Mouse (Mus musculus) limb, embryonic 11.5 days (tissue): ENCODE data around the gene Nxpe4. TPM values are rescaled to one million over a fixed set of nuclear protein-coding genes. Genes with fewer than 3 reads are reported as not detected.

ENCODE experiments used
- ATAC-seq: fragments of 200-750 bp; cut with Nextera tagmentation; 2 replicates; pipeline ENCODE4 v1.8.0; 2017; ENCODE audit warnings: low read depth; ENCODE audit not compliant: insufficient number of reproducible peaks, low FRiP score, low TSS enrichment
- DNase-seq: peaks from one replicate; pipeline ENCODE4 v3.0.0-alpha.2; 2015; ENCODE audit warnings: low spot score
- H3K27ac ChIP-seq: fragments of 300-500 bp; sonication (generic); replicated peaks from 2 replicates; pipeline ENCODE4 v1.5.1; 2014; ENCODE audit warnings: low read depth, mild to moderate bottlenecking, low read length
- H3K27me3 ChIP-seq: fragments of 300-500 bp; sonication (generic); 2 replicates; pipeline ENCODE4 v1.6.1; 2014; ENCODE audit warnings: mild to moderate bottlenecking, low read length, mixed read lengths; ENCODE audit not compliant: control insufficient read depth, insufficient read depth
- H3K36me3 ChIP-seq: fragments of 300-500 bp; sonication (generic); 2 replicates; pipeline ENCODE4 v1.6.1; 2014; ENCODE audit warnings: mild to moderate bottlenecking, low read length, moderate library complexity, mixed read lengths; ENCODE audit not compliant: control insufficient read depth, insufficient read depth
- H3K4me1 ChIP-seq: fragments of 300-500 bp; sonication (generic); 2 replicates; pipeline ENCODE4 v1.6.1; 2014; ENCODE audit warnings: low read length, mixed read lengths; ENCODE audit not compliant: control insufficient read depth, insufficient read depth
- H3K4me2 ChIP-seq: fragments of 300-500 bp; sonication (generic); 2 replicates; pipeline ENCODE4 v1.6.1; 2014; ENCODE audit warnings: low read depth, mild to moderate bottlenecking, moderate library complexity; ENCODE audit not compliant: severe bottlenecking
- H3K4me3 ChIP-seq: fragments of 300-500 bp; sonication (generic); 2 replicates; pipeline ENCODE4 v1.5.1; 2014; ENCODE audit warnings: low read depth, low read length
- H3K9ac ChIP-seq: fragments of 300-500 bp; sonication (generic); 2 replicates; pipeline ENCODE4 v1.6.1; 2014; ENCODE audit warnings: mild to moderate bottlenecking, low read length
- H3K9me3 ChIP-seq: fragments of 300-500 bp; sonication (generic); 2 replicates; pipeline ENCODE4 v1.6.1; 2016; ENCODE audit warnings: low read length; ENCODE audit not compliant: control insufficient read depth
- WGBS: fragments of 180-500 bp; shearing (Covaris S2); extraction: QIAGEN DNeasy Blood & Tissue Kit; methylation state at CpG from one replicate; pipeline ENCODE4 v1.1.7; 2014; 5-methylcytosine and 5-hydroxymethylcytosine counted together
- polyA plus RNA-seq: library from polyadenylated mRNA; unstranded; fragments of >200 nt; fragmentation: Nextera tagmentation; extraction: Ambion mirVana; gene quantifications from 2 replicates; pipeline ENCODE4 v1.2.1, GENCODE M21; 2014

The Nxpe4 gene
- polyA plus RNA-seq, 1 experiment from 2014 or later, result 7.0 TPM

DNA sequence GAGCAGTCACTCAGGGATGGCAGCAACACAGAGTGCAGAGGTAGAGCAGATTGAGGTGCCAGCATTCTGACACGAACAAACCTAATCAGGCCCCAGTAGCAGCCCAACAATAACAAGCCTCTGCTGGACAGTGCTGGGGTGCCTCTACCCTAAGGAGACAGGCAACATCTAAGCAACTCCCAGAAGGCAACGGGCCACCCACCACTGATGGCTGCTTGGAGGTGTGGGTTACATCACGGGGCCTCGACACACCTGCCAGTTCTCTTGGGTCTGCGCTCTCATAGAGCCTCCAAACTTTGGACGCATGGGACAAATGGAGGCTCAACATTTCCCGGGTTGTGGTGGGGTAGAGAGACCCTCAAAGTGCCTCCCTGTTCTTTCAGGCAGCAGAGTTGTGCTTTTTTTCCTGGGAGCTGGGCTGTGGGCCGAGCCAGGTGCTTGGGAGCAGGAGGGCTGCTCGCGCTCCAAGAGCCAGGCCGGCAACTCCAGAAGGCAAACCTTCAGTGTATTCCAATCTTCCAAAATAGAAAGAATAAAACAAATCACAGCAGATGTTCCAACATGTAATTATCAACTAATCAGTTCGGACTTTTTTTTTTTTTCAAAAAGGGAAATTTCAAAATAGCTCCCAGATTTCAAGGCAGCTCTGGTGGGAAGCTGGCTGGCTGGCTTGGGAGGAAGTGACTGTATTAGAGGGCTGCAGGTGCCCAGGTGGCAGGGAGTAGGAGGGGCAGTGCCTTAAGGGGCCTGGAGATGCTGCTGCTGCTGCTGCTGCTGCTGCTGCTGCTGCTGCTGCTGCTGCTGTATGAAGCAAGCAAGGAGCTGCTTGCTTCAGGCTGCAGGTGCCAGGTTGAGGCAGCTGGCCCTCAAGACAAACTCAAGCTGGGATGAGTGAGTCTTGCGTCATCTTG, 54.5 kb downstream of the Nxpe4 start:
- DNase-seq, result no peak
- Histone ChIP-seq H3K9ac (no peak overlapping the region), H3K27ac (no peak overlapping the region), H3K4me1 (no peaks in the 10 kb centered on the region), H3K36me3 (no peaks in the 10 kb centered on the region), H3K4me3 (no peak overlapping the region), H3K9me3 (no peaks in the 10 kb centered on the region), H3K4me2 (no peak overlapping the region), H3K27me3 (no peaks in the 10 kb centered on the region)
- WGBS, result 88% methylated on average over 13 of the region's 13 CpGs
- no peak for ATAC-seq

DNA sequence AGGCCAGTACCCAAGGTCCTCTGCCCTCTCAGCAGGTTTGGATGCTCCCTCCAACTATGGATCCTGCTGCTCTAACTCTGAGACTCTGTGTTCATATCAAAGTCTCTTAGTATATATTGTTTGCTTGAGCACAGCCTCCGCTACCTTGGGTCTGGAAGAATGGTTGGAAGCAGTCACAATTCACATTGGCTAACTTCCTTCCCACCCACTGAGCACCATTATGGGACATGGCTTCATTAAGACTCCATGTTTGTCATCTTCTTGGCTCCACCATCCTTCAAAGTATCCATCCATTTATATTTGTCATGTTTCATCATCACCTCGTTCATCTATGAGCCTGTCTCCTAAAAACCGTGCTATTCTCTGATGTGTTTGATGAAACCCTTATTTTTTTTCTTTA, 68.9 kb downstream of the Nxpe4 start:
- no peak for DNase-seq

DNA sequence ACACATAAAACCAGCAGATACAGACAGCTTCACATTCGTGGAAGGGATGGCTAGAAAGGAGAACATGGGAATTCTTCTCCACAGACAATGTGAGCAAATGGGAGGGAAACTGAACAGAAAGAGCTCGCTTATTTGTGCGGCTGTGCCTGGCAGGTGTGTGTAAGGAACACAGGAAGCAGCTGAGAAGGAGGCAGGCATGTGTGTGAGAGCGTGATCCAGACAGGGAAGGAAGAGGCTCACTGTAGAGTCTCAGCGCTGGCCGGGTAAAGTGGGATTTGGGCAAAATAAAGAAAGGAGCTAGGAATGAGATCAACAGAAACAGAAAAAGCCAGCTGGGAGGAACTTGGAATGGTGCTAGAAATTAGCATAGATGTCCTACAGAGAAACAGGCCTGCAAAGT, 74.6 kb downstream of the Nxpe4 start:
- no peaks in the 10 kb centered on the region for H3K9me3 ChIP-seq
- H3K4me1 ChIP-seq, result no peaks in the 10 kb centered on the region
- 75% methylated on average over 6 of the region's 6 CpGs for WGBS
- H3K36me3 ChIP-seq, result no peaks in the 10 kb centered on the region
- H3K27me3 ChIP-seq, result no peaks in the 10 kb centered on the region
- no peak for ATAC-seq
- DNase-seq, result no peak
- H3K27ac ChIP-seq, result no peak overlapping the region
- H3K4me3 ChIP-seq, result no peak overlapping the region
- H3K9ac ChIP-seq, result no peak overlapping the region
- no peak overlapping the region for H3K4me2 ChIP-seq

More for the DNA sequence above, 68.9 kb downstream of the Nxpe4 start:
- no peaks in the 10 kb centered on the region for H3K27me3 ChIP-seq
- no peak for ATAC-seq
- WGBS, result 84% methylated on average over 3 of the region's 3 CpGs
- H3K36me3 ChIP-seq, result no peaks in the 10 kb centered on the region
- no peaks in the 10 kb centered on the region for H3K9me3 ChIP-seq
- no peak overlapping the region for H3K27ac ChIP-seq
- H3K4me3 ChIP-seq, result no peak overlapping the region
- no peak overlapping the region for H3K4me2 ChIP-seq
- no peaks in the 10 kb centered on the region for H3K4me1 ChIP-seq
- H3K9ac ChIP-seq, result no peak overlapping the region

DNA sequence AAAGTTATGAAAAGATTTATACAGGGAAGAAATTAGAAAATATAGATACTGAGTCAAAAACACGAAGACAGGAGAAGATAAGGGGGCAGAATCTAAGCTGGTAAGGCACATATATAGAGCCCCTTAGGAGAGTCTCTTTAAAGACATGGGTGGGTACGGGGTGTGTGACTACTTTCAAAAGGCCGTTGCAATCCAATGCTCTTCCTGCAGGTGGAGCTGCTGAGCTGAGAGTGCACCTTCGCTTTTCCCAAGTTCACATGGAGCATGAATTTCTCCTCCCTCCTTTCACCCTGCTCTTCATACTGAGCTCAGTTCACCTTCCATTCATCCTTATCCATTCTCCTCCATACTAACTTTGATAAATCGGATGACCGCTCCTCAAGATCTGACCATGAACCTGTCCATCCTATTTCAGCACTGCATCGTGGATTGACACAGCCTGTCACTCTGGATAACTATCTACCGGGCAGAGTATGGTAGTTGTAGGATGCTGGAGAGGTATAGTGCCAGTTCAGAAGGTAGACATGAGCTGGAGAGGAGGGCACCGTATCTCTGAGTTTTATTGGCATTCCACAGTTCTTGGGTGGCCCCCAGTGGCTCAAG, 76.4 kb downstream of the Nxpe4 start:
- H3K4me2 ChIP-seq, result no peak overlapping the region
- H3K27ac ChIP-seq, result no peak overlapping the region
- no peak overlapping the region for H3K9ac ChIP-seq
- no peaks in the 10 kb centered on the region for H3K36me3 ChIP-seq
- no peaks in the 10 kb centered on the region for H3K27me3 ChIP-seq
- H3K4me1 ChIP-seq, result no peaks in the 10 kb centered on the region
- DNase-seq, result peak; percentile 52
- no peak overlapping the region for H3K4me3 ChIP-seq
- 82% methylated on average over 9 of the region's 9 CpGs for WGBS
- no peak for ATAC-seq
- H3K9me3 ChIP-seq, result no peaks in the 10 kb centered on the region

DNA sequence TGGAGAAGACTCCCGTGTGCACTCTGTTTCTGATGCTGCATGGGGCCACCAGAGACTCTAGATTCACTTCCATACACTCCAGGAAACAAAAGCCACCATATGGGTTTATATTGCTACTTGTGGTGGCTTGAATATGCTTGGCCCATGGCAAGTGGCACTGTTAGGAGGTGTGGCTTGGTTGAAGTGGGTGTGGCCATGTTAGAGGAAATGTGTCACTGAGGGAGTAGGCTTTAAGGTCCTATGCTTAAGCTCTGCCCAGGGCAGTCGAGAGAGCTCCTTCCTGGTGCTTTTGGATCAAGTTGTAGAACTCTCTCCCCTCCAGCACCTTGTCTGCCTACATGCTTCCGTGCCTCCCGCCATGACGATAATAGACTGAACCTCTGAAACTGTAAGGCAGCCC, 77.6 kb downstream of the Nxpe4 start:
- H3K9ac ChIP-seq, result no peak overlapping the region
- ATAC-seq (no peak), DNase-seq (no peak)
- no peaks in the 10 kb centered on the region for H3K27me3 ChIP-seq
- H3K4me2 ChIP-seq, result no peak overlapping the region
- no peaks in the 10 kb centered on the region for H3K4me1 ChIP-seq
- 89% methylated on average over 5 of the region's 5 CpGs for WGBS
- H3K36me3 ChIP-seq, result no peaks in the 10 kb centered on the region
- no peaks in the 10 kb centered on the region for H3K9me3 ChIP-seq
- no peak overlapping the region for H3K4me3 ChIP-seq
- H3K27ac ChIP-seq, result no peak overlapping the region

DNA sequence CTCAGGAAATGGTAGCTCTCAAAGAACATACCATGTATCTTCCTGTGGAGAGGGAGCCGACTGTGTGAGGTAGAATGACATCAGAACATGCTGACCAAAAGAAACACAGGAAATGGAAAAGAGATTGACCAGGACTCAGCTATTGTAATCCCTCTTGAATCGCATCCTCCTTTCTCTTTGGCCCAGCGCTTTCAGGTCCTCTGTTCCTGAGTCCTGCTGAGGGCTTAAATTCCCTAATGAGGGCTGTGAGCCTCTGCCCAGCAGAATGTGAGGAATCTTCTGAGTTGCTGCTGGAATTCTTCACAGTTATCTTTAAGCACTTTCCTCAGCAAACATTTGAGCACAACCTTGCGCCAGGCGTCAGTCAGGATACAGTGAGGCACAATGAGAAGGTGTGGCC, 78.6 kb downstream of the Nxpe4 start:
- 72% methylated on average over 5 of the region's 5 CpGs for WGBS
- Histone ChIP-seq H3K27me3 (no peaks in the 10 kb centered on the region), H3K4me2 (no peak overlapping the region), H3K36me3 (no peaks in the 10 kb centered on the region), H3K4me3 (no peak overlapping the region), H3K9me3 (no peaks in the 10 kb centered on the region), H3K27ac (no peak overlapping the region), H3K4me1 (no peaks in the 10 kb centered on the region), H3K9ac (no peak overlapping the region)
- ATAC-seq, result no peak
- DNase-seq, result no peak

- 83% methylated on average over 1 of the region's 1 CpGs for WGBS
- no peaks in the 10 kb centered on the region for H3K27me3 ChIP-seq
These were observed 80.0 kb downstream of the Nxpe4 start for GRCm38 (mm10) chr9:48241791-48242190.

GRCm38 (mm10) chr9:48242756-48243155, 80.9 kb downstream of the Nxpe4 start:
- no peak for ATAC-seq
- no peaks in the 10 kb centered on the region for H3K9me3 ChIP-seq
- no peak overlapping the region for H3K4me2 ChIP-seq
- no peak overlapping the region for H3K4me3 ChIP-seq
- WGBS, result 90% methylated on average over 2 of the region's 2 CpGs
- no peaks in the 10 kb centered on the region for H3K27me3 ChIP-seq
- no peak overlapping the region for H3K27ac ChIP-seq
- H3K9ac ChIP-seq, result no peak overlapping the region
- no peaks in the 10 kb centered on the region; the same call in 1 of the 2 replicates for H3K4me1 ChIP-seq
- DNase-seq, result no peak
- no peaks in the 10 kb centered on the region for H3K36me3 ChIP-seq

More at GRCm38 (mm10) chr9:48241791-48242190, 80.0 kb downstream of the Nxpe4 start:
- Histone ChIP-seq H3K36me3 (no peaks in the 10 kb centered on the region), H3K4me2 (no peak overlapping the region), H3K4me1 (no peaks in the 10 kb centered on the region), H3K9me3 (no peaks in the 10 kb centered on the region), H3K27ac (no peak overlapping the region), H3K4me3 (no peak overlapping the region), H3K9ac (no peak overlapping the region)
- ATAC-seq (no peak), DNase-seq (no peak)
